ENCODE assay signal across 8 mouse cellular contexts in the genomic region with DNA sequence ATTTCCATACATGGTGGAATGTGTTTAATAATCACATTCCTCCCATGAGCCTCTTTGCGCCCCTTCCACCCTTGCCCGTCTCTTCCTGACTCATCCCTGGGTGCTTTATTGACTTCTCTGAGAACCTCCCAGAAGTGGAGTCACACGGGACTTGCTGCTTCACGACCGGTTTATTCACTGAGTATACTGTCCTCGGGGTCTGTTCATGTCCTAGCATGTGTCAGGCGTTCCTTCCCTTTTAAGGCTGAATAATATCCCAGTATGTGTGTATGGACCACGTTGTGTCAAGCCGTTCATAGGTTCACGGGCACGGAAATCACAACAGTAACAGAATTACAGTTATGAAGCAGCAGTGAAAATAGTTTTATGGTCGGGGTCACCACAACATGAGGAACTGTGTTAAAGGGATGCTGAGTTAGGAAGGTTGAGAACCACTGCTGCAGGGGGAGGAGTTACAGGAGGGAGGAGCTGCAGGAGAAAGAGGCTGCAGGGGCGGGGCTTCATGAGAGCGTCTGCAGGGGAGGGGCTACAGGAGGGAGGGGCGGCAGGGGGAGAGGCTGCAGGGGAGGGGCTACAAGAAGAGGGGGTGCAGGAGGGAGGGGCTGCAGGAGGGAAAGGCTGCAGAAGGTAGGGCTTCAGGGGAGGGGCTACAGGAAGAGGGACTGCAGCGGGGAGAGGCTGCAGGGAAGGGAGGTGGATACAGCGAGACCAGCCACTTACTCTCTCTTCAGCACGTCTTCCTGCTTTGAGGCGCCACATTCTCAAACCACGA. TPM values are rescaled to one million over a fixed set of nuclear protein-coding genes. Genes with fewer than 3 reads are reported as not detected.
A peak's percentile ranks its signal among the peaks of the same experiment; 100 is the strongest.
DNase-seq lines count a peak whose midpoint lies in the region; ATAC-seq lines count a peak whose summit lies in the region.

No protein-coding gene starts in this region.

- peak overlapping the region; percentile 37; the same call in 1 of the 2 replicates for H3K9ac ChIP-seq in forebrain, embryonic 13.5 days
- H3K9ac ChIP-seq in hindbrain, embryonic 12.5 days = no peak overlapping the region; the same call in 1 of the 2 replicates
- H3K9ac ChIP-seq in limb, embryonic 15.5 days = no peak overlapping the region
- no peak overlapping the region for H3K9ac ChIP-seq in midbrain, embryonic 14.5 days (replicated peaks; ENCODE audit: low read length)
- peak overlapping the region; percentile 30; the same call in 1 of the 2 replicates for H3K9ac ChIP-seq in stomach, embryonic 16.5 days (ENCODE audit: low read length)

- H3K36me3 ChIP-seq in forebrain, embryonic 13.5 days (ENCODE audit: poor library complexity, severe bottlenecking) = no peaks in the 10 kb centered on the region
- no peaks in the 10 kb centered on the region for H3K36me3 ChIP-seq in hindbrain, embryonic 12.5 days
- no peaks in the 10 kb centered on the region for H3K36me3 ChIP-seq in limb, embryonic 15.5 days
- no peaks in the 10 kb centered on the region for H3K36me3 ChIP-seq in midbrain, embryonic 14.5 days (ENCODE audit: control insufficient read depth, insufficient read depth, low read length)
- no peaks in the 10 kb centered on the region for H3K36me3 ChIP-seq in stomach, embryonic 16.5 days (ENCODE audit: control insufficient read depth, insufficient read depth, low read length)

- H3K4me1 ChIP-seq in forebrain, embryonic 13.5 days = peaks cover 14% of the 10 kb centered on the region
- H3K4me1 ChIP-seq in hindbrain, embryonic 12.5 days = peaks cover 16% of the 10 kb centered on the region
- H3K4me1 ChIP-seq in limb, embryonic 15.5 days = peaks cover 50% of the 10 kb centered on the region
- peaks cover 8% of the 10 kb centered on the region for H3K4me1 ChIP-seq in midbrain, embryonic 14.5 days (ENCODE audit: control insufficient read depth, insufficient read depth, low read length)
- H3K4me1 ChIP-seq in stomach, embryonic 16.5 days (ENCODE audit: control insufficient read depth, insufficient read depth, low read length) = peaks cover 23% of the 10 kb centered on the region

- ATAC-seq in forebrain, embryonic 13.5 days = peak; percentile 29; the same call in 1 of the 2 replicates
- ATAC-seq in hindbrain, embryonic 12.5 days (ENCODE audit: low FRiP score) = no peak
- ATAC-seq in limb, embryonic 15.5 days (ENCODE audit: insufficient number of reproducible peaks, low FRiP score, low TSS enrichment, low read depth) = peak; percentile 43; the same call in 1 of the 2 replicates
- ATAC-seq in midbrain, embryonic 14.5 days (ENCODE audit: low FRiP score, low TSS enrichment) = no peak
- ATAC-seq in stomach, embryonic 16.5 days (ENCODE audit: insufficient read depth, low FRiP score) = peak; percentile 71

- WGBS in forebrain, embryonic 13.5 days = 21% methylated on average over 20 of the region's 20 CpGs
- 24% methylated on average over 19 of the region's 20 CpGs for WGBS in hindbrain, embryonic 12.5 days
- 17% methylated on average over 19 of the region's 20 CpGs for WGBS in limb, embryonic 15.5 days
- 22% methylated on average over 20 of the region's 20 CpGs for WGBS in midbrain, embryonic 14.5 days
- WGBS in stomach, embryonic 16.5 days = 17% methylated on average over 20 of the region's 20 CpGs

- H3K4me3 ChIP-seq in forebrain, embryonic 13.5 days = peak overlapping the region; percentile 3; the same call in 1 of the 2 replicates
- H3K4me3 ChIP-seq in hindbrain, embryonic 12.5 days = peak overlapping the region; percentile 18; the same call in 1 of the 2 replicates
- H3K4me3 ChIP-seq in limb, embryonic 15.5 days = no peak overlapping the region; the same call in 1 of the 2 replicates
- H3K4me3 ChIP-seq in midbrain, embryonic 14.5 days (replicated peaks; ENCODE audit: low read depth, low read length) = no peak overlapping the region
- H3K4me3 ChIP-seq in stomach, embryonic 16.5 days (replicated peaks; ENCODE audit: low read length) = peak overlapping the region; percentile 19

- DNase-seq in CD4-positive, CD25-positive, alpha-beta regulatory T cell, adult 2 months (ENCODE audit: low read depth, low spot score) = peak; percentile 92
- peak; percentile 52 to 60 for DNase-seq in adrenal gland, adult 18-20 months (ENCODE audit: low spot score in 2 of 2)
- peak; percentile 55 for DNase-seq in midbrain, embryonic 14.5 days
- DNase-seq in cerebellum, adult 9-11 months = no peak

- no peaks in the 10 kb centered on the region for H3K27me3 ChIP-seq in forebrain, embryonic 13.5 days
- peaks cover 5% of the 10 kb centered on the region for H3K27me3 ChIP-seq in hindbrain, embryonic 12.5 days
- H3K27me3 ChIP-seq in limb, embryonic 15.5 days = peaks cover 5% of the 10 kb centered on the region; the same call in 1 of the 2 replicates
- no peaks in the 10 kb centered on the region for H3K27me3 ChIP-seq in midbrain, embryonic 14.5 days (ENCODE audit: control insufficient read depth, insufficient read depth, low read length)
- H3K27me3 ChIP-seq in stomach, embryonic 16.5 days (ENCODE audit: control insufficient read depth, insufficient read depth, low read length) = no peaks in the 10 kb centered on the region

- no peak overlapping the region for H3K27ac ChIP-seq in forebrain, embryonic 13.5 days
- H3K27ac ChIP-seq in hindbrain, embryonic 12.5 days = no peak overlapping the region
- peak overlapping the region; percentile 87 for H3K27ac ChIP-seq in limb, embryonic 15.5 days
- H3K27ac ChIP-seq in midbrain, embryonic 14.5 days (replicated peaks; ENCODE audit: low read depth, low read length) = no peak overlapping the region
- peak overlapping the region; percentile 78 for H3K27ac ChIP-seq in stomach, embryonic 16.5 days (ENCODE audit: low read length)

- H3K9me3 ChIP-seq in forebrain, embryonic 13.5 days (replicated peaks) = no peaks in the 10 kb centered on the region
- H3K9me3 ChIP-seq in hindbrain, embryonic 12.5 days (replicated peaks) = no peaks in the 10 kb centered on the region
- H3K9me3 ChIP-seq in limb, embryonic 15.5 days = no peaks in the 10 kb centered on the region
- no peaks in the 10 kb centered on the region for H3K9me3 ChIP-seq in midbrain, embryonic 14.5 days (ENCODE audit: control insufficient read depth, low read length)
- no peaks in the 10 kb centered on the region for H3K9me3 ChIP-seq in stomach, embryonic 16.5 days (replicated peaks; ENCODE audit: control insufficient read depth, low read length)

- H3K4me2 ChIP-seq in forebrain, embryonic 13.5 days = peak overlapping the region; percentile 44
- H3K4me2 ChIP-seq in hindbrain, embryonic 12.5 days (replicated peaks) = peak overlapping the region; percentile 40
- peak overlapping the region; percentile 37 for H3K4me2 ChIP-seq in limb, embryonic 15.5 days
- peak overlapping the region; percentile 40 for H3K4me2 ChIP-seq in midbrain, embryonic 14.5 days (ENCODE audit: low read length)
- peak overlapping the region; percentile 54 for H3K4me2 ChIP-seq in stomach, embryonic 16.5 days (ENCODE audit: low read depth, low read length)

RNA-seq across cellular contexts. Expression of a gene that starts 41.6 kb away (rescaled TPM):
- total RNA-seq in adrenal gland, adult 18-20 months (2021) = under 1 TPM in 1 of 2 experiments, not detected in 1; 0.13 TPM
- 0.08 and 0.09 TPM in 2 replicates for polyA plus RNA-seq in forebrain, embryonic 13.5 days (2015; fragmentation: Nextera tagmentation; extraction: Ambion mirVana)
- polyA plus RNA-seq in hindbrain, embryonic 12.5 days (2016; fragmentation: Nextera tagmentation; extraction: Ambion mirVana) = 0.18 and 0.22 TPM in 2 replicates
- 4.2 and 4.5 TPM in 2 replicates for polyA plus RNA-seq in limb, embryonic 15.5 days (2015; fragmentation: Nextera tagmentation; extraction: Ambion mirVana)
- polyA plus RNA-seq in midbrain, embryonic 14.5 days (2014; fragmentation: Nextera tagmentation; extraction: Ambion mirVana) = 0.08 TPM in 1 of 2 replicates, not detected in the other
- 6.3 and 8.2 TPM in 2 replicates for polyA plus RNA-seq in stomach, embryonic 16.5 days (2015; fragmentation: Nextera tagmentation; extraction: Ambion mirVana)

Comparison
In these comparisons a context has a peak if more than half of its experiments do, and no peak if none do; other contexts are left out.
1. ATAC-seq: peak in forebrain, embryonic 13.5 days (single experiment), limb, embryonic 15.5 days (single experiment) and stomach, embryonic 16.5 days (single experiment); none in hindbrain, embryonic 12.5 days (single experiment) and midbrain, embryonic 14.5 days (single experiment).
2. H3K27ac ChIP-seq: peak in limb, embryonic 15.5 days (single experiment) and stomach, embryonic 16.5 days (single experiment); none in forebrain, embryonic 13.5 days (single experiment), hindbrain, embryonic 12.5 days (single experiment) and midbrain, embryonic 14.5 days (single experiment).
3. H3K4me3 ChIP-seq: peak in forebrain, embryonic 13.5 days (single experiment), hindbrain, embryonic 12.5 days (single experiment) and stomach, embryonic 16.5 days (single experiment); none in limb, embryonic 15.5 days (single experiment) and midbrain, embryonic 14.5 days (single experiment).
4. H3K9ac ChIP-seq: peak in forebrain, embryonic 13.5 days (single experiment) and stomach, embryonic 16.5 days (single experiment); none in hindbrain, embryonic 12.5 days (single experiment), limb, embryonic 15.5 days (single experiment) and midbrain, embryonic 14.5 days (single experiment).
5. Peak in every context shown above with its lines, with median percentiles within 50 percentile points of each other: H3K4me2 ChIP-seq.